Mouse (Mus musculus) MEL (cell line): ENCODE data around the gene Osbpl8. TPM values are rescaled to one million over a fixed set of nuclear protein-coding genes. Genes with fewer than 3 reads are reported as not detected.
A peak's percentile ranks its signal among the peaks of the same experiment; 100 is the strongest.

Source experiments
- DNase-seq: peaks from one replicate; pipeline ENCODE4 v3.0.0; 2011; ENCODE audit warnings: low read depth, low spot score
- H3K27ac ChIP-seq: 2 replicates; pipeline ENCODE4 v1.5.1; 2012; ENCODE audit warnings: low read depth, mild to moderate bottlenecking, control low read depth, low read length, moderate library complexity; ENCODE audit not compliant: control insufficient read depth
- H3K27me3 ChIP-seq, 2 experiments: fragments of 150-350 bp in 1 of 2; sonication (generic) in 1 of 2; 2 replicates each; pipeline ENCODE4 v1.6.1; 2012; ENCODE audit warnings: low read length in 2 of 2, mild to moderate bottlenecking in 2 of 2, improper control_type of control experiment in 1 of 2, moderate library complexity in 1 of 2; ENCODE audit not compliant: insufficient read depth in 2 of 2, control insufficient read depth in 1 of 2
- H3K36me3 ChIP-seq, 2 experiments: 2 replicates each; pipeline ENCODE4 v1.6.1; 2012 to 2014; ENCODE audit warnings: low read length in 2 of 2, improper control_type of control experiment in 1 of 2, inconsistent platforms in 1 of 2, mild to moderate bottlenecking in 1 of 2; ENCODE audit not compliant: insufficient read depth in 2 of 2, control insufficient read depth in 1 of 2
- H3K4me1 ChIP-seq, 2 experiments: fragments of 150-350 bp in 1 of 2; sonication (generic) in 1 of 2; 2 replicates each; pipeline ENCODE4 v1.6.1; 2012; ENCODE audit warnings: low read length in 2 of 2, improper control_type of control experiment in 1 of 2, mild to moderate bottlenecking in 1 of 2; ENCODE audit not compliant: insufficient read depth in 2 of 2, control insufficient read depth in 1 of 2
- H3K4me3 ChIP-seq, 2 experiments: fragments of 150-350 bp in 1 of 2; sonication (generic) in 1 of 2; 2 replicates each; pipeline ENCODE4 v1.5.1; 2012; ENCODE audit warnings: low read depth in 2 of 2, low read length in 2 of 2, mild to moderate bottlenecking in 2 of 2, moderate library complexity in 2 of 2, control low read depth in 1 of 2, improper control_type of control experiment in 1 of 2; ENCODE audit not compliant: control insufficient read depth in 1 of 2, insufficient read depth in 1 of 2
- H3K79me2 ChIP-seq: 2 replicates; pipeline ENCODE4 v1.6.1; 2012; ENCODE audit warnings: mild to moderate bottlenecking, low read length, moderate library complexity; ENCODE audit not compliant: control insufficient read depth, poor library complexity, insufficient read depth
- H3K9ac ChIP-seq: 2 replicates; pipeline ENCODE4 v1.6.1; 2012; ENCODE audit warnings: low read depth, mild to moderate bottlenecking, control low read depth, low read length, moderate library complexity; ENCODE audit not compliant: control insufficient read depth, poor library complexity, severe bottlenecking
- H3K9me3 ChIP-seq: fragments of 150-350 bp; sonication (generic); replicated peaks from 2 replicates; pipeline ENCODE4 v1.6.1; 2012; ENCODE audit warnings: mild to moderate bottlenecking, low read length, improper control_type of control experiment, moderate library complexity; ENCODE audit not compliant: insufficient read depth
- CHD2 ChIP-seq: IDR thresholded peaks from 2 replicates; pipeline ENCODE4 v1.6.1; 2011; ENCODE audit warnings: low read length, improper control_type of control experiment
- CTCF ChIP-seq, 3 experiments: IDR thresholded peaks in 2 of 3; conservative IDR thresholded peaks in 1 of 3; 2 replicates each; pipeline ENCODE4 v1.5.1; 2011 to 2012; ENCODE audit warnings: low read length in 3 of 3, low read depth in 2 of 3, mild to moderate bottlenecking in 2 of 3, improper control_type of control experiment in 1 of 3, inconsistent platforms in 1 of 3, mixed read lengths in 1 of 3, moderate library complexity in 1 of 3; ENCODE audit not compliant: control insufficient read depth in 1 of 3, insufficient read depth in 1 of 3, poor library complexity in 1 of 3, severe bottlenecking in 1 of 3
- ELF1 ChIP-seq: IDR thresholded peaks from 2 replicates; pipeline ENCODE4 v1.6.1; 2014; ENCODE audit warnings: low read depth, mild to moderate bottlenecking, inconsistent platforms, low read length, improper control_type of control experiment, moderate library complexity
- JUND ChIP-seq: IDR thresholded peaks from 2 replicates; pipeline ENCODE4 v1.6.1; 2011; ENCODE audit warnings: low read depth, mild to moderate bottlenecking, improper control_type of control experiment, low read length
- MAX ChIP-seq: IDR thresholded peaks from 2 replicates; pipeline ENCODE4 v1.6.1; 2011; ENCODE audit warnings: low read length, improper control_type of control experiment
- MXI1 ChIP-seq: IDR thresholded peaks from 2 replicates; pipeline ENCODE4 v1.6.1; 2011; ENCODE audit warnings: mild to moderate bottlenecking, low read depth, low read length, improper control_type of control experiment
- MYB ChIP-seq: IDR thresholded peaks from 2 replicates; pipeline ENCODE4 v1.6.1; 2011; ENCODE audit warnings: mild to moderate bottlenecking, low read depth, low read length, improper control_type of control experiment
- NELFE ChIP-seq: IDR thresholded peaks from 2 replicates; pipeline ENCODE4 v1.6.1; 2011; ENCODE audit warnings: low read depth, low read length, improper control_type of control experiment
- POLR2AphosphoS2 ChIP-seq: IDR thresholded peaks from 2 replicates; pipeline ENCODE4 v1.6.1; 2011; ENCODE audit warnings: low read length, improper control_type of control experiment
- RAD21 ChIP-seq: IDR thresholded peaks from 2 replicates; pipeline ENCODE4 v1.6.1; 2011; ENCODE audit warnings: mild to moderate bottlenecking, low read depth, low read length, improper control_type of control experiment
- SIN3A ChIP-seq: IDR thresholded peaks from 2 replicates; pipeline ENCODE4 v1.6.1; 2012; ENCODE audit warnings: low read length, improper control_type of control experiment, inconsistent platforms
- SMC3 ChIP-seq: IDR thresholded peaks from 2 replicates; pipeline ENCODE4 v1.6.1; 2011; ENCODE audit warnings: low read depth, low read length, improper control_type of control experiment
- TAL1 ChIP-seq: IDR thresholded peaks from 2 replicates; pipeline ENCODE4 v1.6.1; 2012; ENCODE audit warnings: mild to moderate bottlenecking, inconsistent platforms, low read length, moderate library complexity, mixed read lengths
- TBP ChIP-seq: IDR thresholded peaks from 2 replicates; pipeline ENCODE4 v1.8.0; 2011; ENCODE audit warnings: low read depth, low read length, improper control_type of control experiment
- USF1 ChIP-seq: IDR thresholded peaks from 2 replicates; pipeline ENCODE4 v1.6.1; 2014; ENCODE audit warnings: low read depth, mild to moderate bottlenecking, inconsistent platforms, low read length, improper control_type of control experiment, moderate library complexity
- polyA plus RNA-seq, 2 experiments: library from polyadenylated mRNA; stranded (reverse) in 1 of 2; unstranded in 1 of 2; fragments of >175 nt in 1 of 2; fragments of >200 nt in 1 of 2; gene quantifications; 2 replicates each; pipeline versions ENCODE4 v1.2.1 to v1.2.4; 2012; ENCODE audit warnings: low replicate concordance in 2 of 2, low read depth in 1 of 2; ENCODE audit not compliant: insufficient read length in 2 of 2, insufficient read depth in 1 of 2, missing spikeins in 1 of 2
- total RNA-seq: library from RNA; depleted of rRNA; stranded (reverse); fragments of 300-350 nt; gene quantifications from 2 replicates; pipeline ENCODE4 v1.2.3, GENCODE M21; 2012

The Osbpl8 gene
- total and polyA plus RNA-seq, 3 experiments = 26.2 to 44.8 (median 33.4) TPM

GRCm38 (mm10) chr10:111144371-111144959 lies 20.1 kb upstream of the Osbpl8 start:
- no peak overlapping the region for H3K9ac ChIP-seq
- TF ChIP-seq POLR2AphosphoS2 (no peak), MAX (no peak), CTCF (IDR thresholded peaks at IDR 0.05 in 2 of 3, conservative IDR thresholded peaks at IDR 0.05 in 1 of 3; ENCODE audit: control insufficient read depth in 1 of 3, insufficient read depth in 1 of 3, low read depth in 2 of 3, low read length in 3 of 3, poor library complexity in 1 of 3, severe bottlenecking in 1 of 3) (no peak), TBP (no peak), MXI1 (no peak), JUND (no peak), MYB (no peak)
- H3K79me2 ChIP-seq = no peaks in the 10 kb centered on the region
- no peaks in the 10 kb centered on the region for H3K27me3 ChIP-seq
- H3K27ac ChIP-seq = no peak overlapping the region
- H3K36me3 ChIP-seq = peaks cover 0 to 2% of the 10 kb centered on the region in 2 experiments; a peak in 1 of 4 replicates
- H3K4me3 ChIP-seq = no peak overlapping the region
- no peaks in the 10 kb centered on the region for H3K9me3 ChIP-seq
- DNase-seq = no peak
- H3K4me1 ChIP-seq = 0 out of 4 replicates have a peak, but pooled peaks cover 0 to 4% of the 10 kb centered on the region in 2 experiments

- Histone ChIP-seq H3K36me3 (peaks cover 0 to 2% of the 10 kb centered on the region in 2 experiments; a peak in 1 of 4 replicates), H3K79me2 (no peaks in the 10 kb centered on the region), H3K27ac (no peak overlapping the region), H3K9me3 (no peaks in the 10 kb centered on the region), H3K4me1 (0 out of 4 replicates have a peak, but pooled peaks cover 0 to 4% of the 10 kb centered on the region in 2 experiments), H3K9ac (no peak overlapping the region), H3K4me3 (no peak overlapping the region), H3K27me3 (no peaks in the 10 kb centered on the region)
- TF ChIP-seq CTCF (IDR thresholded peaks at IDR 0.05 in 2 of 3, conservative IDR thresholded peaks at IDR 0.05 in 1 of 3; ENCODE audit: control insufficient read depth in 1 of 3, insufficient read depth in 1 of 3, low read depth in 2 of 3, low read length in 3 of 3, poor library complexity in 1 of 3, severe bottlenecking in 1 of 3) = no peak
- no peak for TF ChIP-seq NELFE
- no peak for TF ChIP-seq MAX
- no peak for TF ChIP-seq TAL1
- TF ChIP-seq TBP = no peak
- TF ChIP-seq SMC3 = no peak
- no peak for TF ChIP-seq CHD2
- no peak for TF ChIP-seq RAD21
- TF ChIP-seq ELF1 = no peak
- DNase-seq = no peak
Observed at GRCm38 (mm10) chr10:111149761-111150160, 14.8 kb upstream of the Osbpl8 start.

- H3K36me3 ChIP-seq = peaks cover 0 to 7% of the 10 kb centered on the region in 2 experiments; a peak in 2 of 4 replicates
- H3K4me3 ChIP-seq = no peak overlapping the region; a peak in 1 of 4 replicates
- no peak overlapping the region for H3K9ac ChIP-seq
- H3K9me3 ChIP-seq = no peaks in the 10 kb centered on the region
- H3K79me2 ChIP-seq = no peaks in the 10 kb centered on the region
- no peaks in the 10 kb centered on the region for H3K27me3 ChIP-seq
- no peak overlapping the region for H3K27ac ChIP-seq
- peaks cover 5 to 12% of the 10 kb centered on the region in 2 experiments; a peak in 3 of 4 replicates for H3K4me1 ChIP-seq
- DNase-seq = no peak
- 0 out of 2 replicates have a peak, but pooled peaks have one; percentile 17 for TF ChIP-seq SIN3A
- no peak for TF ChIP-seq USF1
Observed at GRCm38 (mm10) chr10:111155065-111155464, 9.5 kb upstream of the Osbpl8 start.
